Mouse (Mus musculus) midbrain, embryonic 11.5 days (tissue): ENCODE data around the gene Sncb. TPM values are rescaled to one million over a fixed set of nuclear protein-coding genes. Genes with fewer than 3 reads are reported as not detected.
A peak's percentile ranks its signal among the peaks of the same experiment; 100 is the strongest.

ENCODE experiments used
- ATAC-seq: fragments of 200-750 bp; cut with Nextera tagmentation; 2 replicates; pipeline ENCODE4 v1.8.0; 2017; ENCODE audit warnings: moderate TSS enrichment, moderate library complexity; ENCODE audit not compliant: low FRiP score
- DNase-seq: peaks from one replicate; pipeline ENCODE4 v3.0.0; 2015; ENCODE audit warnings: low spot score; ENCODE audit errors: missing footprints
- H3K27ac ChIP-seq: fragments of 300-500 bp; sonication (generic); 2 replicates; pipeline ENCODE4 v1.5.1; 2014; ENCODE audit warnings: low read depth, low read length
- H3K27me3 ChIP-seq: fragments of 300-500 bp; sonication (generic); 2 replicates; pipeline ENCODE4 v1.6.1; 2014; ENCODE audit warnings: mild to moderate bottlenecking, low read length, moderate library complexity, mixed read lengths; ENCODE audit not compliant: control insufficient read depth, insufficient read depth
- H3K36me3 ChIP-seq: fragments of 300-500 bp; sonication (generic); 2 replicates; pipeline ENCODE4 v1.6.1; 2014; ENCODE audit warnings: mild to moderate bottlenecking, low read length, moderate library complexity, mixed read lengths; ENCODE audit not compliant: control insufficient read depth, insufficient read depth
- H3K4me1 ChIP-seq: fragments of 300-500 bp; sonication (generic); 2 replicates; pipeline ENCODE4 v1.6.1; 2014; ENCODE audit warnings: low read length; ENCODE audit not compliant: control insufficient read depth, insufficient read depth
- H3K4me2 ChIP-seq: fragments of 300-500 bp; sonication (generic); 2 replicates; pipeline ENCODE4 v1.6.1; 2014; ENCODE audit warnings: mild to moderate bottlenecking, moderate library complexity
- H3K4me3 ChIP-seq: fragments of 300-500 bp; sonication (generic); 2 replicates; pipeline ENCODE4 v1.5.1; 2014; ENCODE audit warnings: low read depth, low read length
- H3K9ac ChIP-seq: fragments of 300-500 bp; sonication (generic); 2 replicates; pipeline ENCODE4 v1.6.1; 2014; ENCODE audit warnings: low read length
- H3K9me3 ChIP-seq: fragments of 300-500 bp; sonication (generic); 2 replicates; pipeline ENCODE4 v1.6.1; 2016; ENCODE audit warnings: low read length; ENCODE audit not compliant: control insufficient read depth
- WGBS: fragments of 180-500 bp; shearing (Covaris S2); extraction: QIAGEN DNeasy Blood & Tissue Kit; methylation state at CpG from one replicate; pipeline ENCODE4 v1.1.7; 2014; 5-methylcytosine and 5-hydroxymethylcytosine counted together
- polyA plus RNA-seq: library from polyadenylated mRNA; unstranded; fragments of >200 nt; fragmentation: Nextera tagmentation; extraction: Ambion mirVana; gene quantifications from 2 replicates; pipeline ENCODE4 v1.2.1, GENCODE M21; 2014

Sncb gene
- polyA plus RNA-seq, 1 experiment from 2014 or later: 1.3 TPM

GRCm38 (mm10) chr13:54752656-54753055, 13.7 kb downstream of the Sncb start:
- H3K4me1 ChIP-seq: peaks cover 16% of the 10 kb centered on the region
- ATAC-seq (no peak), DNase-seq (no peak)
- H3K9ac ChIP-seq: no peak overlapping the region
- H3K9me3 ChIP-seq: no peaks in the 10 kb centered on the region
- H3K4me2 ChIP-seq: no peak overlapping the region
- peaks cover 17% of the 10 kb centered on the region for H3K27me3 ChIP-seq
- H3K4me3 ChIP-seq: no peak overlapping the region
- WGBS: 76% methylated on average over 10 of the region's 10 CpGs
- H3K36me3 ChIP-seq: no peaks in the 10 kb centered on the region
- no peak overlapping the region for H3K27ac ChIP-seq

GRCm38 (mm10) chr13:54750699-54751098, 15.7 kb downstream of the Sncb start:
- no peaks in the 10 kb centered on the region for H3K36me3 ChIP-seq
- H3K27ac ChIP-seq: no peak overlapping the region
- H3K4me1 ChIP-seq: peaks cover 22% of the 10 kb centered on the region
- ATAC-seq: no peak
- WGBS: 3% methylated on average over 8 of the region's 8 CpGs
- H3K9me3 ChIP-seq: no peaks in the 10 kb centered on the region
- H3K27me3 ChIP-seq: peaks cover 14% of the 10 kb centered on the region
- peak; percentile 97 for DNase-seq
- H3K4me2 ChIP-seq: no peak overlapping the region
- H3K4me3 ChIP-seq: no peak overlapping the region
- H3K9ac ChIP-seq: no peak overlapping the region

- no peaks in the 10 kb centered on the region for H3K36me3 ChIP-seq
- H3K9me3 ChIP-seq: no peaks in the 10 kb centered on the region
- peak within 1 kb of the TSS; percentile 74 for H3K4me3 ChIP-seq
- peak within 1 kb of the TSS; percentile 76 for H3K9ac ChIP-seq
- DNase-seq: peak; percentile 92
- H3K27me3 ChIP-seq: peaks cover 14% of the 10 kb centered on the region
- ATAC-seq: peak; percentile 78
- peak within 1 kb of the TSS; percentile 71 for H3K27ac ChIP-seq
- 2% methylated on average over 29 of the region's 29 CpGs for WGBS
- H3K4me1 ChIP-seq: peaks cover 22% of the 10 kb centered on the region
- peak within 1 kb of the TSS; percentile 67 for H3K4me2 ChIP-seq
Observed at GRCm38 (mm10) chr13:54749864-54750411, 16.5 kb downstream of the Sncb start, which contains the start of gene Gprin1. Gene Gprin1 (minus strand): TSS chr13:54749874.

- Histone ChIP-seq H3K9ac (peak overlapping the region; percentile 76), H3K4me1 (peaks cover 22% of the 10 kb centered on the region), H3K27me3 (peaks cover 14% of the 10 kb centered on the region), H3K36me3 (no peaks in the 10 kb centered on the region), H3K27ac (peak overlapping the region; percentile 71), H3K4me3 (peak overlapping the region; percentile 74), H3K4me2 (peak overlapping the region; percentile 67), H3K9me3 (no peaks in the 10 kb centered on the region)
- ATAC-seq: peak; percentile 88
- WGBS: 2% methylated on average over 78 of the region's 100 CpGs
- peak; percentile 97 for DNase-seq
Observed at GRCm38 (mm10) chr13:54749061-54749863, 17.1 kb downstream of the Sncb start.

GRCm38 (mm10) chr13:54748721-54749060, 17.7 kb downstream of the Sncb start:
- Histone ChIP-seq H3K9me3 (no peaks in the 10 kb centered on the region), H3K9ac (peak overlapping the region; percentile 76), H3K27ac (no peak overlapping the region), H3K4me1 (peaks cover 19% of the 10 kb centered on the region), H3K4me3 (peak overlapping the region; percentile 74), H3K4me2 (peak overlapping the region; percentile 67), H3K36me3 (no peaks in the 10 kb centered on the region), H3K27me3 (peaks cover 14% of the 10 kb centered on the region)
- ATAC-seq (peak; percentile 17; the same call in 1 of the 2 replicates), DNase-seq (no peak)
- WGBS: 44% methylated on average over 10 of the region's 10 CpGs

GRCm38 (mm10) chr13:54748190-54748589, 18.2 kb downstream of the Sncb start:
- DNase-seq (no peak), ATAC-seq (no peak)
- Histone ChIP-seq H3K27ac (no peak overlapping the region), H3K4me3 (peak overlapping the region; percentile 74), H3K4me1 (peaks cover 19% of the 10 kb centered on the region), H3K27me3 (peaks cover 14% of the 10 kb centered on the region), H3K9me3 (no peaks in the 10 kb centered on the region), H3K9ac (peak overlapping the region; percentile 12; the same call in 1 of the 2 replicates), H3K4me2 (peak overlapping the region; percentile 67), H3K36me3 (no peaks in the 10 kb centered on the region)
- WGBS: 86% methylated on average over 8 of the region's 8 CpGs

GRCm38 (mm10) chr13:54746896-54747295, 19.5 kb downstream of the Sncb start:
- H3K27me3 ChIP-seq: peaks cover 12% of the 10 kb centered on the region
- no peaks in the 10 kb centered on the region for H3K36me3 ChIP-seq
- no peak overlapping the region for H3K9ac ChIP-seq
- H3K4me1 ChIP-seq: peaks cover 19% of the 10 kb centered on the region
- DNase-seq (no peak), ATAC-seq (no peak)
- WGBS: 50% methylated on average over 10 of the region's 10 CpGs
- H3K4me3 ChIP-seq: no peak overlapping the region
- H3K9me3 ChIP-seq: no peaks in the 10 kb centered on the region
- no peak overlapping the region for H3K4me2 ChIP-seq
- no peak overlapping the region for H3K27ac ChIP-seq

- DNase-seq (no peak), ATAC-seq (no peak)
- WGBS: 42% methylated on average over 6 of the region's 6 CpGs
- Histone ChIP-seq H3K4me1 (peaks cover 19% of the 10 kb centered on the region), H3K27ac (no peak overlapping the region), H3K27me3 (peaks cover 10% of the 10 kb centered on the region), H3K9me3 (no peaks in the 10 kb centered on the region), H3K4me3 (no peak overlapping the region), H3K4me2 (no peak overlapping the region), H3K9ac (no peak overlapping the region), H3K36me3 (no peaks in the 10 kb centered on the region)
Observed at GRCm38 (mm10) chr13:54746110-54746509, 20.3 kb downstream of the Sncb start.

GRCm38 (mm10) chr13:54738213-54738601, 28.2 kb downstream of the Sncb start:
- Histone ChIP-seq H3K27ac (no peak overlapping the region), H3K4me1 (peaks cover 6% of the 10 kb centered on the region), H3K4me3 (peak overlapping the region; percentile 4), H3K4me2 (peak overlapping the region; percentile 26), H3K36me3 (no peaks in the 10 kb centered on the region), H3K27me3 (peaks cover 34% of the 10 kb centered on the region), H3K9me3 (no peaks in the 10 kb centered on the region), H3K9ac (no peak overlapping the region)
- 4% methylated on average over 29 of the region's 34 CpGs for WGBS
- DNase-seq (no peak), ATAC-seq (no peak)
